Mouse (Mus musculus) hindbrain, embryonic 12.5 days (tissue): Measurements from ENCODE around the gene Rhot1. TPM values are rescaled to one million over a fixed set of nuclear protein-coding genes. Genes with fewer than 3 reads are reported as not detected.

Source experiments
- ATAC-seq: fragments of 200-750 bp; cut with Nextera tagmentation; 2 replicates; pipeline ENCODE4 v1.8.0; 2017; ENCODE audit warnings: moderate TSS enrichment; ENCODE audit not compliant: low FRiP score
- H3K27ac ChIP-seq: fragments of 300-500 bp; sonication (generic); 2 replicates; pipeline ENCODE4 v1.5.1; 2016; ENCODE audit warnings: mild to moderate bottlenecking
- H3K27me3 ChIP-seq: fragments of 300-500 bp; sonication (generic); 2 replicates; pipeline ENCODE4 v1.6.1; 2016; ENCODE audit warnings: mild to moderate bottlenecking
- H3K36me3 ChIP-seq: fragments of 300-500 bp; sonication (generic); 2 replicates; pipeline ENCODE4 v1.6.1; 2016; ENCODE audit warnings: mild to moderate bottlenecking
- H3K4me1 ChIP-seq: fragments of 300-500 bp; sonication (generic); 2 replicates; pipeline ENCODE4 v1.6.1; 2016
- H3K4me2 ChIP-seq: fragments of 300-500 bp; sonication (generic); replicated peaks from 2 replicates; pipeline ENCODE4 v1.6.1; 2016; ENCODE audit warnings: mild to moderate bottlenecking
- H3K4me3 ChIP-seq: fragments of 300-500 bp; sonication (generic); 2 replicates; pipeline ENCODE4 v1.5.1; 2016; ENCODE audit warnings: mild to moderate bottlenecking
- H3K9ac ChIP-seq: fragments of 300-500 bp; sonication (generic); 2 replicates; pipeline ENCODE4 v1.6.1; 2016; ENCODE audit warnings: mild to moderate bottlenecking, moderate library complexity
- H3K9me3 ChIP-seq: fragments of 300-500 bp; sonication (generic); replicated peaks from 2 replicates; pipeline ENCODE4 v1.6.1; 2016; ENCODE audit warnings: mild to moderate bottlenecking
- WGBS: fragments of 180-500 bp; shearing (Covaris S2); methylation state at CpG from one replicate; pipeline ENCODE4 v1.1.7; 2016; 5-methylcytosine and 5-hydroxymethylcytosine counted together
- polyA plus RNA-seq: library from polyadenylated mRNA; unstranded; fragments of >200 nt; fragmentation: Nextera tagmentation; extraction: Ambion mirVana; gene quantifications from 2 replicates; pipeline ENCODE4 v1.2.1, GENCODE M21; 2016

Rhot1 gene
- polyA plus RNA-seq, 1 experiment from 2014 or later, result 70.8 TPM

DNA sequence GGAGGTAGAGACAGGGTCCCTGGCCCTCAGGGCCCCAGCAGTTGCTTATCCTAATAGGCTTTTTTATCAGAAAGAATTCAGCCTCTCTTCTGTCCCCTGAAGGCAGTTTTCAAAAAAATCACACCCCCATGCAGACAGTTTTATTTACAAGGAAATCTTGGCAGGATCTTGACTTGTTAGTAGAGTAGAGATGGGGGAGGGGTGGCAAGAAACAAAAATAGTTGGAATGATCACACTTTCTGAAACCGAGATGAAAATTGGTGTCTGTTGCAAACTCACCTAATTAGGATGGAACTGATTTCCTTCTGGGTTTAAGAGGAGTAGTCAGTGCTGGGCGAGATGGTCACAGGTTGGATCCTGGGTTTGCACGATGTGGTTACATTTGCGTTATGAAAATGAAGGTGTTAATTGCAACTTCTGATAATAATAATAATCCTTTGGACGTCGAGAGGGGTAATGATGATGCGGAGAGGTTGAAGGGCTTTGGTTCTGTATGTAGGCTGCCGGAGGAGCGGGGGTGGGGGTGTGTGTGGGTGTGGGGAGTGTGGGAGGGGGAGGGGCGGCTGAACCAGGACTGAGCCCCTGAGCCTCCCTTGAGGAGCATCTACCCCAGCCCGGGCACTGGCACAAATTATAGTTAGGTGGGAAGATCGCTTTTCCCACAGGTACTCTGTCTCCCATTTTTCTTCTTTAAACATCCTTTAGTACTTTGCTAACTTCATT is 90.9 kb downstream of the Rhot1 start:
- peaks cover 22% of the 10 kb centered on the region for H3K27me3 ChIP-seq
- H3K4me1 ChIP-seq, result peaks cover 38% of the 10 kb centered on the region
- no peak for ATAC-seq

DNA sequence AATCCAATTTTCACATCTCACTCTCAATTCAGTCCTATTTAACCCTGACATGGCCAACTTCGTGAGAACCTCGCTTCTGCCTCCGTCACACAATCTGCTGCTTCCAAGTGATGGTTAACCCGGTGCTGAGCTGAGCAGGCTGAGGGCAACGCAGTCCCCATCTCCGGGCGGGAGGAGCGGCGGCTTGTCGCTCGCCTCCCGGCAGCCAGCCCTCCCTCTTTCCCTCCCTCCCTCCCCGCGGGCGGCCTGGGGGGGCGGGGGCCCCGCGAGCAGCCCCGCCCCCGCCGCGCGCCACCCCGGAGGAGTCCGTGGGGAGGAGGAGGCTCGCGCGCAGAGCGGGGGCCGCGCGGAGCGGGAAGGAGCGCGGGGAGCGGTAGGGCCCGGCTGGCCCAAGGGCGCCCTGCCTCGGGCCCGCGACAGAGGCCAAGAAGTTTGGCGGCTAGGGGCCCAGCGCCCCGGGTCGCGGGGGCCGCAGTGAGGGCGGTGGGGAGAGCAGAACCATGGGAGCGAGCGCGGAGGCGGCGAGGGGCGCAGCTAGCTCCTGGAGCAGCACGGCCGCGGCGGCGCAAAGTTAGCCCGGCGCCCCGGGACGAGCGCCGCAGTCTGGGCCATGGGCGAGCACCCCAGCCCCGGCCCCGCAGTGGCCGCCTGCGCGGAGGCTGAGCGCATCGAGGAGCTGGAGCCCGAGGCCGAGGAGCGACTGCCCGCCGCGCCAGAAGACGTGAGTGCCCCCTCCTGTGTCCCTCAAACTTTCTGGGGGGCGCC is 91.9 kb downstream of the Rhot1 start, which contains the start of gene Rhbdl3:
Gene Rhbdl3, plus strand, starts transcription at position 362 of the 765 bp plus-strand sequence.
- H3K9me3 ChIP-seq, result no peaks in the 10 kb centered on the region
- H3K27ac ChIP-seq, result peak within 1 kb of the TSS; percentile 88
- H3K4me2 ChIP-seq, result peak within 1 kb of the TSS; percentile 98
- H3K9ac ChIP-seq, result peak within 1 kb of the TSS; percentile 89
- no peaks in the 10 kb centered on the region; the same call in 1 of the 2 replicates for H3K36me3 ChIP-seq
- under 1% methylated on average over 79 of the region's 81 CpGs for WGBS
- peaks cover 38% of the 10 kb centered on the region for H3K4me1 ChIP-seq
- peaks cover 22% of the 10 kb centered on the region for H3K27me3 ChIP-seq
- peak within 1 kb of the TSS; percentile 78 for H3K4me3 ChIP-seq
- peak; percentile 51 for ATAC-seq

More for the DNA sequence above, 90.9 kb downstream of the Rhot1 start:
- Histone ChIP-seq H3K4me2 (peak overlapping the region; percentile 98), H3K27ac (no peak overlapping the region), H3K9me3 (no peaks in the 10 kb centered on the region), H3K36me3 (no peaks in the 10 kb centered on the region), H3K9ac (peak overlapping the region; percentile 89; the same call in 1 of the 2 replicates), H3K4me3 (peak overlapping the region; percentile 78)
- 7% methylated on average over 12 of the region's 12 CpGs for WGBS

DNA sequence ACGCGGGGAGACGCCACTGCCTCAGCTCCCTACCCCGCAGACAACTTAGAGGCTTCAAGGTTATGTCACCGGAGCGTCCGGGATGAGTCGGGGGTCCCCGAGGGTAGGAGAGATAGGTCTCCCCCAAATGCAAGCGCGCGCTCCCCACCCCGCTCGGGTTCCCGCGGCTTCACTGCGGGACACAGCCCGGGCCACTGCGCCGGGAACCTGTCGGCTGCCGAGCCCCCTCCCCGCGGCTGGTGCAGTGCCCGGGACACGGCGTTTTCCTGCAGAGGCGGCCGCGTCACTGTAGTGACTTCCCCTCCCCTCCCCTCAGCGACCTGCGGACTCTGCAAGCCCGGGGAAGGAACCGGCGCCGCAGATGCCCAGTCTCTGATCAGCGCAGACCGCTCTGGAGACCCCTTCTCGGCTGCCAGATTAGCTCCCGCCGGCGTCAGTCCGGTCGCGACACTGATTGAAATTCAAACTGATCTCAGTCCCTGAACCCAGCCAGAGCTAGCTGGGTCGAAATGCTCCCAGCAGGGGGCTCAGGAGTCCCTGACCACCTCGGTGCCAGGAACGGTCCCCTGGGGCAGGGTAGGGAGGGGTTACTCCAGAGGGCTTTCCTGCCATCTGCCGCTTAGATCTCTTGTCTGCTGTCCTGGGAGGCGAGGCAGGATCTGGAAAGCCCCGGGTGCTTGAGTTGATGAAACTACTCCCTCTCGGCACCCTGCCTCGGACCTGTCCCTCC is 92.7 kb downstream of the Rhot1 start:
- ATAC-seq, result peak; percentile 65
- under 1% methylated on average over 53 of the region's 53 CpGs for WGBS

DNA sequence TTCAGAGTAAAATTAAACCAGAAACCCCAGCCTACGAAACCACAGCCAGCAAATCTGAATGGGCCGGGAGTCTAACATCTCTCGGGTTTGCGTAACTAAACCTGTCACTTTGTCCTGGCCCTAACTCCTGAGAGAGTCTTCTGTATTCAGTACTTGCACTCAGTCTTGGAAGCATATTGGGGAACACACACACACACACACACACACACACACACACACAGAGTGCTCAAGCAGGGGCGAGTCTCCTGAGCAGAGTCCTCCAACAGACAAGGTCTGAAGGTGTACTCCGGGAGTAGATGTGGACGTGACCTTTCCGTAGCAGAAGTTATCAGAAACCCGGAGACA is 93.2 kb downstream of the Rhot1 start:
- Histone ChIP-seq H3K36me3 (no peaks in the 10 kb centered on the region; the same call in 1 of the 2 replicates), H3K27me3 (peaks cover 15% of the 10 kb centered on the region; the same call in 1 of the 2 replicates), H3K9ac (peak overlapping the region; percentile 89), H3K27ac (peak overlapping the region; percentile 88), H3K4me1 (peaks cover 38% of the 10 kb centered on the region), H3K9me3 (no peaks in the 10 kb centered on the region), H3K4me2 (peak overlapping the region; percentile 98), H3K4me3 (peak overlapping the region; percentile 78)
- 0 out of 2 replicates have a peak, but pooled peaks have one; percentile 14 for ATAC-seq
- under 1% methylated on average over 9 of the region's 9 CpGs for WGBS

More for the DNA sequence above, 92.7 kb downstream of the Rhot1 start:
- H3K4me3 ChIP-seq, result peak overlapping the region; percentile 78
- H3K27ac ChIP-seq, result peak overlapping the region; percentile 88
- H3K9me3 ChIP-seq, result no peaks in the 10 kb centered on the region
- peak overlapping the region; percentile 98 for H3K4me2 ChIP-seq
- H3K27me3 ChIP-seq, result peaks cover 15% of the 10 kb centered on the region; the same call in 1 of the 2 replicates
- peak overlapping the region; percentile 89 for H3K9ac ChIP-seq
- no peaks in the 10 kb centered on the region; the same call in 1 of the 2 replicates for H3K36me3 ChIP-seq
- H3K4me1 ChIP-seq, result peaks cover 38% of the 10 kb centered on the region

DNA sequence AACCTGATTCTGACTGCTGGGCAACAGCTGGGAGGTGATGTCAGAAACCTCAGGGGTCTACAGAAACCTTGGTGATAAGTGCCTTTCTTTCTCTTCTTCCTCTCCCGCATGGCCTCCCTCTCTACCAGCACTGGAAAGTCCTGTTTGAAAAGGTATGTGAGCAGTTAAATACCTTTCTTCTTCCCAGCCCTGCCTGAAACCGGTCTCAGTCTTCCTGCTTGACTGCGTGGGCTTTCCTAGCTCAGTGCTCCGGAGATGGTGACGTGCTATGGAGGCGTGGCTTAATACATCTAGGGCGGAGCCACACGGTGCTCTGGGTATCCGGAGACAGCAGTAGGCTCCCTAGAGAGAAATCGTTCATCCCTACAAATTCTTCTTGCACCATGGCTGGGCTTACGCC is 93.7 kb downstream of the Rhot1 start:
- Histone ChIP-seq H3K9me3 (no peaks in the 10 kb centered on the region), H3K27ac (peak overlapping the region; percentile 88; the same call in 1 of the 2 replicates), H3K4me3 (peak overlapping the region; percentile 78), H3K9ac (peak overlapping the region; percentile 89), H3K27me3 (peaks cover 10% of the 10 kb centered on the region; the same call in 1 of the 2 replicates), H3K4me2 (peak overlapping the region; percentile 98), H3K4me1 (peaks cover 38% of the 10 kb centered on the region), H3K36me3 (no peaks in the 10 kb centered on the region; the same call in 1 of the 2 replicates)
- ATAC-seq, result peak; percentile 57; the same call in 1 of the 2 replicates
- WGBS, result under 1% methylated on average over 11 of the region's 11 CpGs

DNA sequence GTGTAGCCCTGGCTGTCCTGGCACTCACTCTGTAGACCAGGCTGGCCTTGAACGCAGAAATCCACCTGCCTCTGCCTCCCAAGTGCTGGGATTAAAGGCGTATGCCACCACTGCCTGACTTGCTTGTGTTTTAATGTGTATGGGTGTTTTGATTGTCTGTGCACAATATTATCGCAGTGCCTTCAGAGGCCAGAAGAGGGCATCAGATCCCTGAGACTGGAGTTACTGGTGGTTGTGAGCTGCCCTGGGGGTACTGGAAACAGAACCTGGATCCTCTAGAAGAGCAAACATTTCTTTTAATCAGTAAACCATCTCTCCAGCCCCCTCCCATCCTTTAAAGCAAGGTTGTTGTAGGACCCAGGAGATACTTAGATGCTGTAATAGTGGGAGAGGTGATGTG is 94.9 kb downstream of the Rhot1 start:
- 0 out of 2 replicates have a peak, but pooled peaks cover 7% of the 10 kb centered on the region for H3K27me3 ChIP-seq
- WGBS, result 85% methylated on average over 3 of the region's 3 CpGs
- H3K4me1 ChIP-seq, result peaks cover 41% of the 10 kb centered on the region
- no peaks in the 10 kb centered on the region for H3K9me3 ChIP-seq
- no peaks in the 10 kb centered on the region; the same call in 1 of the 2 replicates for H3K36me3 ChIP-seq
- no peak for ATAC-seq
- no peak overlapping the region for H3K4me2 ChIP-seq
- H3K9ac ChIP-seq, result no peak overlapping the region
- H3K4me3 ChIP-seq, result no peak overlapping the region
- H3K27ac ChIP-seq, result no peak overlapping the region

DNA sequence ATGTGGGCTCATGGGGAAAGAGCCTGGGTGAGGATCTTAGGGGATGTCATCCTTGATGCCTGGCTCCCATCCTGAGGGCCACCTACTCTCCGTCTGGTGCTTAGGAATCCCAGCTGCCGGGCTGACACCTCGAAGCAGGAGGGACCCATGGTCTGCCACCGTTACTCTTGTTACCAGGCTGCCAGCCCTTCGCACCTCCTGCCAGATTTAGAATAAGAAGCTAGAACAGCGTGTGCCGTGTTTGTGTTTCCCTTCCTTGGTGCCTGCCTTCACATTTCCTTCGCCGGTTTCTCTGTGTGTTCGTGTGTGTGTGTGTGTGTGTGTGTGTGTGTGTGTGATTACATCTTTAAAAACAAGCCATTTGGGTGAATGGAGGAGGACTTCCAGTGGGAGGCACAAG is 96.0 kb downstream of the Rhot1 start:
- Histone ChIP-seq H3K9ac (no peak overlapping the region), H3K4me1 (peaks cover 34% of the 10 kb centered on the region), H3K27ac (no peak overlapping the region), H3K4me3 (no peak overlapping the region), H3K27me3 (no peaks in the 10 kb centered on the region), H3K9me3 (no peaks in the 10 kb centered on the region), H3K4me2 (no peak overlapping the region), H3K36me3 (no peaks in the 10 kb centered on the region; the same call in 1 of the 2 replicates)
- WGBS, result 83% methylated on average over 10 of the region's 10 CpGs
- no peak for ATAC-seq

DNA sequence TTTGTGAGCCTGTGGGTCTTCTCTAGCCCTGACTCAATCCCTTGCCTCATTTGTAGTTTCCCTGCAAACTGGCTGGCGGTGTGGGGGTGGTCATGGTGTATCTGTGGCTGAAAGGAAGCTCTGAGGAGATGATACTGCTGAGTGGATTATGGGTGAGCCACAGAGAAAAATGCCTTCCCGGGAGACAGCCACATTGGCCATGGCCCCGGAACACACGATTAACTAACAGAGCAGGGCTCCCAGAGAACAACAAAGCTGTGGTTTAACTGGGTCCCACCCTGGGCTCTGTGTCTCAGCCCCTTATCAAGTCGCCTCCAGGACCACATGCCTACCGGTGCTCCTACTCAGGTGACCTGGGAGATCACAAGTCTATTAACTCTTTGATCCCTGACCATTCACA is 99.7 kb downstream of the Rhot1 start:
- H3K4me3 ChIP-seq, result no peak overlapping the region
- H3K4me1 ChIP-seq, result peaks cover 46% of the 10 kb centered on the region
- no peak overlapping the region for H3K27ac ChIP-seq
- WGBS, result 62% methylated on average over 6 of the region's 6 CpGs
- no peak overlapping the region for H3K4me2 ChIP-seq
- no peaks in the 10 kb centered on the region for H3K27me3 ChIP-seq
- H3K9ac ChIP-seq, result no peak overlapping the region
- no peak for ATAC-seq
- H3K9me3 ChIP-seq, result no peaks in the 10 kb centered on the region
- H3K36me3 ChIP-seq, result no peaks in the 10 kb centered on the region; the same call in 1 of the 2 replicates

DNA sequence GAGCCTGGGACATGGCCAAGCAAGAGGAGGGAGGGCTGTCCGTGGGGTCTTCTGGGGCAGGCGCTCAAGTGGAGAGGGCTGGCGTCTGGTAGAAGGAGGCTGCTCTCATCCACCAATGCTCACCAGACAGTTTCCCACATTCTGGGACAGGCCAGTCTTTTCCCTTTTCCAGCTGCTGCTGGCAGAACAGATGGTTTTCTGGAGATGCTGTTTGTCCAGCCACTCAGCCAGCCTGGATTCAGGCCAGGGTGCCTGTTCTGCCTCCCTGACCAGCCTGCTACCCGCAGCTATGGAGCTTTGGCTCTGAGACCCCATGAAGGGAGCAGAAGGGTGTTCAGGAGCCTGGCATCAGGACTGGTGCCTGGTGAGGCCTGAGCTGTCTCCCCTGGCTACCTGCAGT is 102.5 kb downstream of the Rhot1 start:
- Histone ChIP-seq H3K36me3 (no peaks in the 10 kb centered on the region), H3K9me3 (no peaks in the 10 kb centered on the region), H3K4me1 (peaks cover 63% of the 10 kb centered on the region), H3K4me2 (no peak overlapping the region), H3K9ac (no peak overlapping the region), H3K4me3 (no peak overlapping the region), H3K27me3 (no peaks in the 10 kb centered on the region), H3K27ac (peak overlapping the region; percentile 82)
- ATAC-seq, result no peak
- 39% methylated on average over 4 of the region's 4 CpGs for WGBS

DNA sequence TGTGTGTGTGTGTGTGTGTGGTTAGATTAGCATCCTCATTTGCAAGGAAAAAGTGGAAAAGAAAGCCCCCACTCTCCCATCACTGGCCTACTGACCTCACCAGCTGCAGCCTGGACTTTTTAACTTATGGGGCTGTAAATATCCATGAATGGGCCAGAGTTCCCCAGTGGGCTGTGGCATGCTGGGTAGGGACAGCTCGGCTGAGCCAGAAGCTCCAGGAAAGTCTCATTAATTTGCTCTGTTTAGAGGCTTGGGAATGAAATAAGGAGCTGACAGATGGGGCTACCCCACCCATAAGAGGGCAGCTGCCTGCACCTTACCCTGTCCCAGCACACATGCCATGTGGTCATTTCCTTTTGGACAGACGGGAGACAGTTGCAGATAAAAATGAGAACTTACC is 103.2 kb downstream of the Rhot1 start:
- H3K27me3 ChIP-seq, result no peaks in the 10 kb centered on the region
- H3K4me2 ChIP-seq, result no peak overlapping the region
- no peak overlapping the region for H3K9ac ChIP-seq
- 18% methylated on average over 2 of the region's 2 CpGs for WGBS
- no peak overlapping the region for H3K4me3 ChIP-seq
- ATAC-seq, result peak; percentile 44
- no peaks in the 10 kb centered on the region for H3K9me3 ChIP-seq
- H3K4me1 ChIP-seq, result peaks cover 67% of the 10 kb centered on the region
- H3K36me3 ChIP-seq, result no peaks in the 10 kb centered on the region
- H3K27ac ChIP-seq, result peak overlapping the region; percentile 82

DNA sequence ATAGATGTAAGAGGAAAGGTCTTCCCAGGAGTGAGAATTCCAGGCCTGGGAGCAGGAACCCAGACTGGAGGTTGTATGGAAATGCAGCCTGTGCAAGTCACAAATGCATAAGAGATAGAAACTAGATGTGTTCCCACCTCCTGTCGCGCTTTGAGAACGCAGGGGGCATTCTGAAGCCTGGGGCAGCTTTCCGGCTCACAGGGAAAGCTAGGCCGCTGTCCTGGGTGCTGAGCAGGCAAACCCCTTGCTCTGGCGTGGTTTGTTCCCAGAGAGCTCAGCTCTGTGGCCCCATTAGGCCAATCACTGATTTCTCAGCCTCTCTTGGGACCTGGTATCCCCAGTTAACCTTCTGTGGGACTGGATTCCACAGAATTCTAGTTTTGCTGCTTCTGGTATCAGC is 103.7 kb downstream of the Rhot1 start:
- H3K4me3 ChIP-seq, result no peak overlapping the region
- no peaks in the 10 kb centered on the region for H3K27me3 ChIP-seq
- 5% methylated on average over 6 of the region's 6 CpGs for WGBS
- no peak overlapping the region for H3K4me2 ChIP-seq
- H3K4me1 ChIP-seq, result peaks cover 67% of the 10 kb centered on the region
- H3K36me3 ChIP-seq, result no peaks in the 10 kb centered on the region
- ATAC-seq, result no peak
- H3K27ac ChIP-seq, result peak overlapping the region; percentile 82
- no peak overlapping the region for H3K9ac ChIP-seq
- no peaks in the 10 kb centered on the region for H3K9me3 ChIP-seq

DNA sequence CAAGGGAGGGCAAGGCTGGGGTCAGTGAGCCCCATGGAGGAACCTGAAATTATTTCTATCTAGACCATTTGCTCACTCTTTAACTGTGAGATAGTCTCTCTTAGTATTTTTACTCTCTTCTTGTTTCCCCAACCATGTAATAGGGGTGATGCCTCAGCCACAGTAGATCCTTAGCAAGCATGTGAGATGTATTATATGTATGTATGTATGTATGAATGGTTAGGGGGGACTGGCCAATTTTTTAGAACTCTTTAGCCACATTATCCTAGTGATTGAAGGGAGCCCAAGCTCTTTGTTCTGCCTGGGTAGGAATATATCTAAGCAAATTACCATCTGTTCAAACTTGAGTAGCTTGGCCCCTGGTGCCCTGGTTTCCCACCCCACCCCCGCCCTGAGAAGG is 104.6 kb downstream of the Rhot1 start:
- H3K27ac ChIP-seq, result peak overlapping the region; percentile 82
- 75% methylated on average over 1 of the region's 1 CpGs for WGBS
- no peak overlapping the region for H3K4me3 ChIP-seq
- H3K27me3 ChIP-seq, result no peaks in the 10 kb centered on the region
- H3K9ac ChIP-seq, result no peak overlapping the region
- no peaks in the 10 kb centered on the region for H3K36me3 ChIP-seq
- ATAC-seq, result no peak
- no peak overlapping the region for H3K4me2 ChIP-seq
- H3K9me3 ChIP-seq, result no peaks in the 10 kb centered on the region
- H3K4me1 ChIP-seq, result peaks cover 70% of the 10 kb centered on the region
